Mouse (Mus musculus) MEL (cell line): Measurements from ENCODE around the gene Tspan32. TPM values are rescaled to one million over a fixed set of nuclear protein-coding genes. Genes with fewer than 3 reads are reported as not detected.

Experiments used
- DNase-seq: peaks from one replicate; pipeline ENCODE4 v3.0.0; 2011; ENCODE audit warnings: low read depth, low spot score
- H3K27ac ChIP-seq: 2 replicates; pipeline ENCODE4 v1.5.1; 2012; ENCODE audit warnings: low read depth, mild to moderate bottlenecking, control low read depth, low read length, moderate library complexity; ENCODE audit not compliant: control insufficient read depth
- H3K27me3 ChIP-seq, 2 experiments: fragments of 150-350 bp in 1 of 2; sonication (generic) in 1 of 2; 2 replicates each; pipeline ENCODE4 v1.6.1; 2012; ENCODE audit warnings: low read length in 2 of 2, mild to moderate bottlenecking in 2 of 2, improper control_type of control experiment in 1 of 2, moderate library complexity in 1 of 2; ENCODE audit not compliant: insufficient read depth in 2 of 2, control insufficient read depth in 1 of 2
- H3K36me3 ChIP-seq, 2 experiments: 2 replicates each; pipeline ENCODE4 v1.6.1; 2012 to 2014; ENCODE audit warnings: low read length in 2 of 2, improper control_type of control experiment in 1 of 2, inconsistent platforms in 1 of 2, mild to moderate bottlenecking in 1 of 2; ENCODE audit not compliant: insufficient read depth in 2 of 2, control insufficient read depth in 1 of 2
- H3K4me1 ChIP-seq, 2 experiments: fragments of 150-350 bp in 1 of 2; sonication (generic) in 1 of 2; 2 replicates each; pipeline ENCODE4 v1.6.1; 2012; ENCODE audit warnings: low read length in 2 of 2, improper control_type of control experiment in 1 of 2, mild to moderate bottlenecking in 1 of 2; ENCODE audit not compliant: insufficient read depth in 2 of 2, control insufficient read depth in 1 of 2
- H3K4me3 ChIP-seq, 2 experiments: fragments of 150-350 bp in 1 of 2; sonication (generic) in 1 of 2; 2 replicates each; pipeline ENCODE4 v1.5.1; 2012; ENCODE audit warnings: low read depth in 2 of 2, low read length in 2 of 2, mild to moderate bottlenecking in 2 of 2, moderate library complexity in 2 of 2, control low read depth in 1 of 2, improper control_type of control experiment in 1 of 2; ENCODE audit not compliant: control insufficient read depth in 1 of 2, insufficient read depth in 1 of 2
- H3K79me2 ChIP-seq: 2 replicates; pipeline ENCODE4 v1.6.1; 2012; ENCODE audit warnings: mild to moderate bottlenecking, low read length, moderate library complexity; ENCODE audit not compliant: control insufficient read depth, poor library complexity, insufficient read depth
- H3K9ac ChIP-seq: 2 replicates; pipeline ENCODE4 v1.6.1; 2012; ENCODE audit warnings: low read depth, mild to moderate bottlenecking, control low read depth, low read length, moderate library complexity; ENCODE audit not compliant: control insufficient read depth, poor library complexity, severe bottlenecking
- H3K9me3 ChIP-seq: fragments of 150-350 bp; sonication (generic); replicated peaks from 2 replicates; pipeline ENCODE4 v1.6.1; 2012; ENCODE audit warnings: mild to moderate bottlenecking, low read length, improper control_type of control experiment, moderate library complexity; ENCODE audit not compliant: insufficient read depth
- CHD1 ChIP-seq: IDR thresholded peaks from 2 replicates; pipeline ENCODE4 v1.6.1; 2012; ENCODE audit warnings: low read depth, mild to moderate bottlenecking, inconsistent platforms, low read length, improper control_type of control experiment
- ELF1 ChIP-seq: IDR thresholded peaks from 2 replicates; pipeline ENCODE4 v1.6.1; 2014; ENCODE audit warnings: low read depth, mild to moderate bottlenecking, inconsistent platforms, low read length, improper control_type of control experiment, moderate library complexity
- EP300 ChIP-seq, 2 experiments: IDR thresholded peaks; 2 replicates each; pipeline ENCODE4 v1.6.1; 2011; ENCODE audit warnings: improper control_type of control experiment in 2 of 2, low read length in 2 of 2, low read depth in 1 of 2, mild to moderate bottlenecking in 1 of 2
- HCFC1 ChIP-seq: IDR thresholded peaks from 2 replicates; pipeline ENCODE4 v1.6.1; 2012; ENCODE audit warnings: low read depth, mild to moderate bottlenecking, inconsistent platforms, low read length, improper control_type of control experiment, moderate library complexity
- KAT2A ChIP-seq: conservative IDR thresholded peaks from 2 replicates; pipeline ENCODE4 v1.6.1; 2012; ENCODE audit warnings: low read depth, low read length, improper control_type of control experiment, inconsistent platforms
- MAX ChIP-seq: IDR thresholded peaks from 2 replicates; pipeline ENCODE4 v1.6.1; 2011; ENCODE audit warnings: low read length, improper control_type of control experiment
- MXI1 ChIP-seq: IDR thresholded peaks from 2 replicates; pipeline ENCODE4 v1.6.1; 2011; ENCODE audit warnings: mild to moderate bottlenecking, low read depth, low read length, improper control_type of control experiment
- MYB ChIP-seq: IDR thresholded peaks from 2 replicates; pipeline ENCODE4 v1.6.1; 2011; ENCODE audit warnings: mild to moderate bottlenecking, low read depth, low read length, improper control_type of control experiment
- MYC ChIP-seq: IDR thresholded peaks from 2 replicates; pipeline ENCODE4 v1.6.1; 2011; ENCODE audit warnings: low read depth, mild to moderate bottlenecking, low read length, improper control_type of control experiment, moderate library complexity
- NRF1 ChIP-seq: IDR thresholded peaks from 2 replicates; pipeline ENCODE4 v1.6.1; 2014; ENCODE audit warnings: low read depth, mild to moderate bottlenecking, inconsistent platforms, low read length, improper control_type of control experiment, moderate library complexity; ENCODE audit not compliant: poor library complexity, insufficient read depth, severe bottlenecking
- POLR2A ChIP-seq, 2 experiments: IDR thresholded peaks; 2 replicates each; pipeline ENCODE4 v1.6.1; 2011 to 2012; ENCODE audit warnings: low read length in 2 of 2, mild to moderate bottlenecking in 2 of 2, control low read depth in 1 of 2, improper control_type of control experiment in 1 of 2, low read depth in 1 of 2, moderate library complexity in 1 of 2; ENCODE audit not compliant: control insufficient read depth in 1 of 2, insufficient read depth in 1 of 2, poor library complexity in 1 of 2
- POLR2AphosphoS2 ChIP-seq: IDR thresholded peaks from 2 replicates; pipeline ENCODE4 v1.6.1; 2011; ENCODE audit warnings: low read length, improper control_type of control experiment
- SIN3A ChIP-seq: IDR thresholded peaks from 2 replicates; pipeline ENCODE4 v1.6.1; 2012; ENCODE audit warnings: low read length, improper control_type of control experiment, inconsistent platforms
- UBTF ChIP-seq: IDR thresholded peaks from 2 replicates; pipeline ENCODE4 v1.6.1; 2012; ENCODE audit warnings: low read depth, mild to moderate bottlenecking, inconsistent platforms, low read length, improper control_type of control experiment, moderate library complexity, borderline replicate concordance; ENCODE audit not compliant: insufficient read depth
- ZC3H11A ChIP-seq: IDR thresholded peaks from 2 replicates; pipeline ENCODE4 v1.6.1; 2012; ENCODE audit warnings: low read depth, mild to moderate bottlenecking, inconsistent platforms, low read length, improper control_type of control experiment
- ZNF384 ChIP-seq: IDR thresholded peaks from 2 replicates; pipeline ENCODE4 v1.6.1; 2012; ENCODE audit warnings: low read depth, mild to moderate bottlenecking, inconsistent platforms, low read length, improper control_type of control experiment
- polyA plus RNA-seq, 2 experiments: library from polyadenylated mRNA; stranded (reverse) in 1 of 2; unstranded in 1 of 2; fragments of >175 nt in 1 of 2; fragments of >200 nt in 1 of 2; gene quantifications; 2 replicates each; pipeline versions ENCODE4 v1.2.1 to v1.2.4; 2012; ENCODE audit warnings: low replicate concordance in 2 of 2, low read depth in 1 of 2; ENCODE audit not compliant: insufficient read length in 2 of 2, insufficient read depth in 1 of 2, missing spikeins in 1 of 2
- total RNA-seq: library from RNA; depleted of rRNA; stranded (reverse); fragments of 300-350 nt; gene quantifications from 2 replicates; pipeline ENCODE4 v1.2.3, GENCODE M21; 2012

Gene Tspan32
- total and polyA plus RNA-seq, 3 experiments = 53.5 to 212 (median 205) TPM

GRCm38 (mm10) chr7:143031816-143032215 lies 27.0 kb downstream of the Tspan32 start:
- peaks cover 0 to 14% of the 10 kb centered on the region in 2 experiments; a peak in 3 of 4 replicates for H3K36me3 ChIP-seq
- no peaks in the 10 kb centered on the region for H3K9me3 ChIP-seq
- DNase-seq = no peak
- TF ChIP-seq MAX = no peak
- no peak for TF ChIP-seq SIN3A
- no peak for TF ChIP-seq MYC
- TF ChIP-seq POLR2AphosphoS2 = no peak
- no peak for TF ChIP-seq ZC3H11A
- no peak for TF ChIP-seq ELF1
- no peaks in the 10 kb centered on the region for H3K27me3 ChIP-seq
- H3K79me2 ChIP-seq = no peaks in the 10 kb centered on the region
- H3K27ac ChIP-seq = no peak overlapping the region
- no peak overlapping the region for H3K9ac ChIP-seq
- peaks cover 7 to 12% of the 10 kb centered on the region in 2 experiments; a peak in 3 of 4 replicates for H3K4me1 ChIP-seq
- H3K4me3 ChIP-seq = no peak overlapping the region

- H3K79me2 ChIP-seq = no peaks in the 10 kb centered on the region
- H3K9ac ChIP-seq = no peak overlapping the region
- H3K27me3 ChIP-seq = no peaks in the 10 kb centered on the region
- peaks cover 0 to 22% of the 10 kb centered on the region in 2 experiments; a peak in 3 of 4 replicates for H3K36me3 ChIP-seq
- peaks cover 22 to 23% of the 10 kb centered on the region in 2 experiments for H3K4me1 ChIP-seq
- no peak for DNase-seq
- no peak overlapping the region for H3K27ac ChIP-seq
- H3K4me3 ChIP-seq = no peak overlapping the region
- TF ChIP-seq NRF1 (no peak), KAT2A (no peak), CHD1 (no peak), MYB (no peak), MXI1 (no peak), POLR2A (IDR thresholded peaks at IDR 0.05; ENCODE audit: control insufficient read depth in 1 of 2, insufficient read depth in 1 of 2, low read depth in 1 of 2, low read length in 2 of 2, poor library complexity in 1 of 2) (no peak), HCFC1 (no peak), UBTF (no peak)
- H3K9me3 ChIP-seq = no peaks in the 10 kb centered on the region
Measured at GRCm38 (mm10) chr7:143033581-143033980, 28.7 kb downstream of the Tspan32 start.

GRCm38 (mm10) chr7:143034112-143034511 lies 29.3 kb downstream of the Tspan32 start:
- Histone ChIP-seq H3K9me3 (no peaks in the 10 kb centered on the region), H3K36me3 (peaks cover 0 to 26% of the 10 kb centered on the region in 2 experiments; a peak in 3 of 4 replicates), H3K27ac (no peak overlapping the region), H3K4me3 (no peak overlapping the region), H3K9ac (no peak overlapping the region), H3K79me2 (no peaks in the 10 kb centered on the region), H3K27me3 (no peaks in the 10 kb centered on the region), H3K4me1 (peaks cover 27 to 28% of the 10 kb centered on the region in 2 experiments)
- no peak for TF ChIP-seq EP300 (IDR thresholded peaks at IDR 0.05; ENCODE audit: low read depth in 1 of 2, low read length in 2 of 2)
- no peak for TF ChIP-seq ZNF384
- TF ChIP-seq MYB = no peak
- DNase-seq = no peak
